Mouse (Mus musculus) hematopoietic multipotent progenitor cell, adult 10-12 weeks (in vitro differentiated cells): ENCODE results near the gene Gm15128. TPM values are rescaled to one million over a fixed set of nuclear protein-coding genes. Genes with fewer than 3 reads are reported as not detected.

ENCODE experiments used
- polyA plus RNA-seq: library from polyadenylated mRNA; stranded (reverse); fragments of >175 nt; gene quantifications from 2 replicates; pipeline ENCODE4 v1.2.3, GENCODE M21; 2012; ENCODE audit warnings: low replicate concordance

Gm15128 gene
- not detected in 2 replicates for polyA plus RNA-seq

DNA sequence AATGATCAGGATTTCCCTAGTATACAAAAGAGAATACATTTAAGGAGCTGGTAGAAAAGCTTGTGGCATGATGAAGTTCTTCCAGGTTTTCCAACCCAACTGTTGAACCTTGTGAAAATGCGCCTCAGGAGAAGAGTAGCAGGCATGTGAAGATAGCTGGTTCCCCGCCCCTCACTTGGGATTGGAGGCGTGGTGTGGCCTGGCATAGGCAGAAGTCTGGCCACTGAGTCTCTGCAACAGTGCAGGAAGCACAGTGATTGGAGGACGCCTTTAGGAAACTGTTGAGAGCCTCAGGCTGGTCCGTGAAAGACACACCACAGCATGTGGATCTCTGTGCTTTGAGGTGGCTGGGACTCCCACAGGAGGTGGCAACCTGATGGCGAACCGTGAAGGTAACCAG is at the start of gene Gm15128:
Gm15128 (plus strand) TSS at position 301 of the 400 bp plus-strand sequence.

Other genes starting within 250 kb of the Gm15128 start
- gene Lrch2, start 211.9 kb upstream of the Gm15128 start, polyA plus RNA-seq, result 0.03 and 0.04 TPM in 2 replicates
- gene Gm15080, start 227.0 kb downstream of the Gm15128 start, polyA plus RNA-seq, result not detected in 2 replicates